Comparison of ENCODE assay signal across 27 mouse cellular contexts in genomic region chr12:91869352-91869751, GRCm38 (mm10).
"Had no signal": no experiment of that assay in that cellular context is flagged by ENCODE, and none has a peak within 500 bp of the region (broad histone marks: within the 10 kb centered on the region; RNA-seq: fewer than 3 reads in every experiment).

No protein-coding gene starts in this region.

- H3K9me3 ChIP-seq: heart, embryonic 10.5 days; heart, embryonic 13.5 days; heart, embryonic 15.5 days; hindbrain, embryonic 13.5 days; hindbrain, embryonic 15.5 days; kidney, embryonic 15.5 days; limb, embryonic 13.5 days; limb, embryonic 15.5 days; liver, embryonic 12.5 days had no signal

- H3K4me2 ChIP-seq: heart, embryonic 13.5 days; heart, embryonic 15.5 days; hindbrain, embryonic 13.5 days; hindbrain, embryonic 15.5 days; kidney, embryonic 15.5 days; limb, embryonic 13.5 days; limb, embryonic 15.5 days; liver, embryonic 12.5 days had no signal

- H3K9ac ChIP-seq: heart, embryonic 13.5 days; heart, embryonic 15.5 days; hindbrain, embryonic 13.5 days; hindbrain, embryonic 15.5 days; kidney, embryonic 15.5 days; limb, embryonic 13.5 days; limb, embryonic 15.5 days; liver, embryonic 12.5 days; liver, embryonic 14.5 days had no signal

- H3K4me3 ChIP-seq: gastrocnemius, adult 2 months; heart, embryonic 10.5 days; heart, embryonic 13.5 days; heart, embryonic 15.5 days; hindbrain, embryonic 13.5 days; hindbrain, embryonic 15.5 days; kidney, embryonic 15.5 days; limb, embryonic 13.5 days; limb, embryonic 15.5 days; liver, embryonic 12.5 days had no signal

- H3K27ac ChIP-seq: gastrocnemius, adult 2 months; heart, embryonic 10.5 days; heart, embryonic 13.5 days; heart, embryonic 15.5 days; hindbrain, embryonic 13.5 days; hindbrain, embryonic 15.5 days; hindbrain, postnatal 0 days; kidney, embryonic 15.5 days; kidney, postnatal 0 days; limb, embryonic 13.5 days; limb, embryonic 15.5 days; liver, embryonic 12.5 days; liver, embryonic 14.5 days had no signal

- H3K4me1 ChIP-seq: heart, embryonic 10.5 days; heart, embryonic 13.5 days; heart, embryonic 15.5 days; hindbrain, embryonic 13.5 days; hindbrain, embryonic 15.5 days; kidney, embryonic 15.5 days; limb, embryonic 13.5 days; limb, embryonic 15.5 days; liver, embryonic 12.5 days had no signal

- DNase-seq: gastrocnemius, adult 2 months; gastrocnemius, postnatal 10 days; gastrocnemius, postnatal 25 days; heart, adult 18-20 months; heart, postnatal 14 days; heart, postnatal 36 days; kidney, adult 11 months; kidney, adult 2 months; kidney, adult 9 months; kidney, postnatal 14 days; kidney, postnatal 36 days; layer of hippocampus, adult 9-11 months; layer of hippocampus, postnatal 36 days; left cerebral cortex, postnatal 4 days had no signal

- H3K27me3 ChIP-seq: heart, embryonic 13.5 days; heart, embryonic 15.5 days; hindbrain, embryonic 13.5 days; hindbrain, embryonic 15.5 days; kidney, embryonic 15.5 days; limb, embryonic 13.5 days; limb, embryonic 15.5 days; liver, embryonic 12.5 days had no signal

- ATAC-seq: hindbrain, postnatal 0 days; intestine, embryonic 16.5 days had no signal

- H3K36me3 ChIP-seq: heart, embryonic 10.5 days; heart, embryonic 13.5 days; heart, embryonic 15.5 days; hindbrain, embryonic 13.5 days; hindbrain, embryonic 15.5 days; kidney, embryonic 15.5 days; limb, embryonic 13.5 days; limb, embryonic 15.5 days; liver, embryonic 12.5 days had no signal
